Mouse (Mus musculus) intestine, embryonic 15.5 days (tissue): ENCODE data around the gene Fars2. TPM values are rescaled to one million over a fixed set of nuclear protein-coding genes. Genes with fewer than 3 reads are reported as not detected.

Source experiments
- polyA plus RNA-seq: library from polyadenylated mRNA; unstranded; fragments of >200 nt; fragmentation: Nextera tagmentation; extraction: Ambion mirVana; gene quantifications from 2 replicates; pipeline ENCODE4 v1.2.1, GENCODE M21; 2015

Fars2 gene
- polyA plus RNA-seq, 1 experiment from 2014 or later: 41.8 TPM

Other genes with a start within 250 kb of the Fars2 start
- 21.6 and 23.8 TPM in 2 replicates for gene Rpp40, start 211.1 kb upstream of the Fars2 start, polyA plus RNA-seq
- gene Ppp1r3g, start 158.6 kb upstream of the Fars2 start, polyA plus RNA-seq: 0.70 and 0.71 TPM in 2 replicates
- gene Lyrm4, start 114 bp downstream of the Fars2 start, polyA plus RNA-seq: 25.7 and 25.9 TPM in 2 replicates